Mouse (Mus musculus) MEL (cell line): ENCODE measurements around the gene Zcchc24. TPM values are rescaled to one million over a fixed set of nuclear protein-coding genes. Genes with fewer than 3 reads are reported as not detected.
A peak's percentile ranks its signal among the peaks of the same experiment; 100 is the strongest.

Experiments used
- DNase-seq: peaks from one replicate; pipeline ENCODE4 v3.0.0; 2011; ENCODE audit warnings: low read depth, low spot score
- H3K27ac ChIP-seq: 2 replicates; pipeline ENCODE4 v1.5.1; 2012; ENCODE audit warnings: low read depth, mild to moderate bottlenecking, control low read depth, low read length, moderate library complexity; ENCODE audit not compliant: control insufficient read depth
- H3K27me3 ChIP-seq, 2 experiments: fragments of 150-350 bp in 1 of 2; sonication (generic) in 1 of 2; 2 replicates each; pipeline ENCODE4 v1.6.1; 2012; ENCODE audit warnings: low read length in 2 of 2, mild to moderate bottlenecking in 2 of 2, improper control_type of control experiment in 1 of 2, moderate library complexity in 1 of 2; ENCODE audit not compliant: insufficient read depth in 2 of 2, control insufficient read depth in 1 of 2
- H3K36me3 ChIP-seq, 2 experiments: 2 replicates each; pipeline ENCODE4 v1.6.1; 2012 to 2014; ENCODE audit warnings: low read length in 2 of 2, improper control_type of control experiment in 1 of 2, inconsistent platforms in 1 of 2, mild to moderate bottlenecking in 1 of 2; ENCODE audit not compliant: insufficient read depth in 2 of 2, control insufficient read depth in 1 of 2
- H3K4me1 ChIP-seq, 2 experiments: fragments of 150-350 bp in 1 of 2; sonication (generic) in 1 of 2; 2 replicates each; pipeline ENCODE4 v1.6.1; 2012; ENCODE audit warnings: low read length in 2 of 2, improper control_type of control experiment in 1 of 2, mild to moderate bottlenecking in 1 of 2; ENCODE audit not compliant: insufficient read depth in 2 of 2, control insufficient read depth in 1 of 2
- H3K4me3 ChIP-seq, 2 experiments: fragments of 150-350 bp in 1 of 2; sonication (generic) in 1 of 2; 2 replicates each; pipeline ENCODE4 v1.5.1; 2012; ENCODE audit warnings: low read depth in 2 of 2, low read length in 2 of 2, mild to moderate bottlenecking in 2 of 2, moderate library complexity in 2 of 2, control low read depth in 1 of 2, improper control_type of control experiment in 1 of 2; ENCODE audit not compliant: control insufficient read depth in 1 of 2, insufficient read depth in 1 of 2
- H3K79me2 ChIP-seq: 2 replicates; pipeline ENCODE4 v1.6.1; 2012; ENCODE audit warnings: mild to moderate bottlenecking, low read length, moderate library complexity; ENCODE audit not compliant: control insufficient read depth, poor library complexity, insufficient read depth
- H3K9ac ChIP-seq: 2 replicates; pipeline ENCODE4 v1.6.1; 2012; ENCODE audit warnings: low read depth, mild to moderate bottlenecking, control low read depth, low read length, moderate library complexity; ENCODE audit not compliant: control insufficient read depth, poor library complexity, severe bottlenecking
- H3K9me3 ChIP-seq: fragments of 150-350 bp; sonication (generic); replicated peaks from 2 replicates; pipeline ENCODE4 v1.6.1; 2012; ENCODE audit warnings: mild to moderate bottlenecking, low read length, improper control_type of control experiment, moderate library complexity; ENCODE audit not compliant: insufficient read depth
- BHLHE40 ChIP-seq: IDR thresholded peaks from 2 replicates; pipeline ENCODE4 v1.6.1; 2012; ENCODE audit warnings: low read depth, mild to moderate bottlenecking, inconsistent platforms, low read length, improper control_type of control experiment, borderline replicate concordance
- CHD2 ChIP-seq: IDR thresholded peaks from 2 replicates; pipeline ENCODE4 v1.6.1; 2011; ENCODE audit warnings: low read length, improper control_type of control experiment
- CTCF ChIP-seq, 3 experiments: IDR thresholded peaks in 2 of 3; conservative IDR thresholded peaks in 1 of 3; 2 replicates each; pipeline ENCODE4 v1.5.1; 2011 to 2012; ENCODE audit warnings: low read length in 3 of 3, low read depth in 2 of 3, mild to moderate bottlenecking in 2 of 3, improper control_type of control experiment in 1 of 3, inconsistent platforms in 1 of 3, mixed read lengths in 1 of 3, moderate library complexity in 1 of 3; ENCODE audit not compliant: control insufficient read depth in 1 of 3, insufficient read depth in 1 of 3, poor library complexity in 1 of 3, severe bottlenecking in 1 of 3
- E2F4 ChIP-seq: IDR thresholded peaks from 2 replicates; pipeline ENCODE4 v1.6.1; 2011; ENCODE audit warnings: low read depth, low read length, improper control_type of control experiment, borderline replicate concordance
- EP300 ChIP-seq, 2 experiments: IDR thresholded peaks; 2 replicates each; pipeline ENCODE4 v1.6.1; 2011; ENCODE audit warnings: improper control_type of control experiment in 2 of 2, low read length in 2 of 2, low read depth in 1 of 2, mild to moderate bottlenecking in 1 of 2
- GABPA ChIP-seq: IDR thresholded peaks from 2 replicates; pipeline ENCODE4 v1.6.1; 2012; ENCODE audit warnings: low read depth, mild to moderate bottlenecking, inconsistent platforms, low read length, improper control_type of control experiment, moderate library complexity
- GATA1 ChIP-seq: IDR thresholded peaks from 2 replicates; pipeline ENCODE4 v1.6.1; 2011; ENCODE audit warnings: low read depth, low read length, improper control_type of control experiment
- HCFC1 ChIP-seq: IDR thresholded peaks from 2 replicates; pipeline ENCODE4 v1.6.1; 2012; ENCODE audit warnings: low read depth, mild to moderate bottlenecking, inconsistent platforms, low read length, improper control_type of control experiment, moderate library complexity
- JUND ChIP-seq: IDR thresholded peaks from 2 replicates; pipeline ENCODE4 v1.6.1; 2011; ENCODE audit warnings: low read depth, mild to moderate bottlenecking, improper control_type of control experiment, low read length
- MAFK ChIP-seq: IDR thresholded peaks from 2 replicates; pipeline ENCODE4 v1.6.1; 2011; ENCODE audit warnings: low read depth, mild to moderate bottlenecking, low read length, improper control_type of control experiment, borderline replicate concordance
- MAX ChIP-seq: IDR thresholded peaks from 2 replicates; pipeline ENCODE4 v1.6.1; 2011; ENCODE audit warnings: low read length, improper control_type of control experiment
- MEF2A ChIP-seq: IDR thresholded peaks from 2 replicates; pipeline ENCODE4 v1.6.1; 2014; ENCODE audit warnings: low read depth, mild to moderate bottlenecking, inconsistent platforms, low read length, improper control_type of control experiment; ENCODE audit not compliant: poor library complexity, insufficient replicate concordance, severe bottlenecking; ENCODE audit errors: extremely low read depth
- MYB ChIP-seq: IDR thresholded peaks from 2 replicates; pipeline ENCODE4 v1.6.1; 2011; ENCODE audit warnings: mild to moderate bottlenecking, low read depth, low read length, improper control_type of control experiment
- MYC ChIP-seq: IDR thresholded peaks from 2 replicates; pipeline ENCODE4 v1.6.1; 2011; ENCODE audit warnings: low read depth, mild to moderate bottlenecking, low read length, improper control_type of control experiment, moderate library complexity
- NELFE ChIP-seq: IDR thresholded peaks from 2 replicates; pipeline ENCODE4 v1.6.1; 2011; ENCODE audit warnings: low read depth, low read length, improper control_type of control experiment
- NRF1 ChIP-seq: IDR thresholded peaks from 2 replicates; pipeline ENCODE4 v1.6.1; 2014; ENCODE audit warnings: low read depth, mild to moderate bottlenecking, inconsistent platforms, low read length, improper control_type of control experiment, moderate library complexity; ENCODE audit not compliant: poor library complexity, insufficient read depth, severe bottlenecking
- POLR2AphosphoS2 ChIP-seq: IDR thresholded peaks from 2 replicates; pipeline ENCODE4 v1.6.1; 2011; ENCODE audit warnings: low read length, improper control_type of control experiment
- SIN3A ChIP-seq: IDR thresholded peaks from 2 replicates; pipeline ENCODE4 v1.6.1; 2012; ENCODE audit warnings: low read length, improper control_type of control experiment, inconsistent platforms
- SMC3 ChIP-seq: IDR thresholded peaks from 2 replicates; pipeline ENCODE4 v1.6.1; 2011; ENCODE audit warnings: low read depth, low read length, improper control_type of control experiment
- TAL1 ChIP-seq: IDR thresholded peaks from 2 replicates; pipeline ENCODE4 v1.6.1; 2012; ENCODE audit warnings: mild to moderate bottlenecking, inconsistent platforms, low read length, moderate library complexity, mixed read lengths
- UBTF ChIP-seq: IDR thresholded peaks from 2 replicates; pipeline ENCODE4 v1.6.1; 2012; ENCODE audit warnings: low read depth, mild to moderate bottlenecking, inconsistent platforms, low read length, improper control_type of control experiment, moderate library complexity, borderline replicate concordance; ENCODE audit not compliant: insufficient read depth
- USF1 ChIP-seq: IDR thresholded peaks from 2 replicates; pipeline ENCODE4 v1.6.1; 2014; ENCODE audit warnings: low read depth, mild to moderate bottlenecking, inconsistent platforms, low read length, improper control_type of control experiment, moderate library complexity
- ZC3H11A ChIP-seq: IDR thresholded peaks from 2 replicates; pipeline ENCODE4 v1.6.1; 2012; ENCODE audit warnings: low read depth, mild to moderate bottlenecking, inconsistent platforms, low read length, improper control_type of control experiment
- ZKSCAN1 ChIP-seq: IDR thresholded peaks from 2 replicates; pipeline ENCODE4 v1.6.1; 2012; ENCODE audit warnings: low read depth, mild to moderate bottlenecking, inconsistent platforms, low read length, improper control_type of control experiment, moderate library complexity
- ZNF384 ChIP-seq: IDR thresholded peaks from 2 replicates; pipeline ENCODE4 v1.6.1; 2012; ENCODE audit warnings: low read depth, mild to moderate bottlenecking, inconsistent platforms, low read length, improper control_type of control experiment
- polyA plus RNA-seq, 2 experiments: library from polyadenylated mRNA; stranded (reverse) in 1 of 2; unstranded in 1 of 2; fragments of >175 nt in 1 of 2; fragments of >200 nt in 1 of 2; gene quantifications; 2 replicates each; pipeline versions ENCODE4 v1.2.1 to v1.2.4; 2012; ENCODE audit warnings: low replicate concordance in 2 of 2, low read depth in 1 of 2; ENCODE audit not compliant: insufficient read length in 2 of 2, insufficient read depth in 1 of 2, missing spikeins in 1 of 2
- total RNA-seq: library from RNA; depleted of rRNA; stranded (reverse); fragments of 300-350 nt; gene quantifications from 2 replicates; pipeline ENCODE4 v1.2.3, GENCODE M21; 2012

Zcchc24 gene
- total and polyA plus RNA-seq, 3 experiments: 2.3 to 8.7 TPM; not detected in 1

DNA sequence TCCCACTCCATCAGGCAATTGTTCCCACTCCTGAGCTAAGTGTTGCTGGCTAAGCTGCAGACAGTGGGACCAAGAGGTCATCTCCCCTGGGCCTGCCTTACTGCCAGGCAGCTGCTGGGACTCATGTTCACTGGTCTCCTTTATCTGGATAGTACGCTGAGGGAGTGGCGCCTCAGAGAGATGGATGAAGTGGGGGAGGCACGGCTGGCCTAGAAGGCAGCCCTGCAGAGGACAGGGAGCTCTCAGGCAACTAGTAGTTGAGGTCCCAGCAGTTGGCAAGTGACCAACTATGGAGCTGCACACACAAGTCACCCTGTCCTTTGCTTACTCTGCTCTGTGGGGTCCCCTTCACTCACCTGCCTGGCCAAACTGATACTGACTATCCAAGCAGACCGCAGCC lies 58.8 kb downstream of the Zcchc24 start:
- Histone ChIP-seq H3K4me1 (0 out of 4 replicates have a peak, but pooled peaks cover 0 to 6% of the 10 kb centered on the region in 2 experiments), H3K36me3 (no peaks in the 10 kb centered on the region; a peak in 1 of 4 replicates), H3K79me2 (no peaks in the 10 kb centered on the region), H3K9ac (no peak overlapping the region), H3K27ac (no peak overlapping the region), H3K9me3 (no peaks in the 10 kb centered on the region), H3K27me3 (no peaks in the 10 kb centered on the region), H3K4me3 (no peak overlapping the region)
- peak; percentile 55 for DNase-seq
- TF ChIP-seq POLR2AphosphoS2 (no peak), EP300 (IDR thresholded peaks at IDR 0.05; ENCODE audit: low read depth in 1 of 2, low read length in 2 of 2) (peak in 1 of 2 experiments; percentile 27; a peak in 1 of 4 replicates), SMC3 (no peak), MYC (no peak), GABPA (no peak), TAL1 (peak; percentile 39), GATA1 (peak; percentile 14; the same call in 1 of the 2 replicates), MAFK (no peak), CHD2 (no peak)

DNA sequence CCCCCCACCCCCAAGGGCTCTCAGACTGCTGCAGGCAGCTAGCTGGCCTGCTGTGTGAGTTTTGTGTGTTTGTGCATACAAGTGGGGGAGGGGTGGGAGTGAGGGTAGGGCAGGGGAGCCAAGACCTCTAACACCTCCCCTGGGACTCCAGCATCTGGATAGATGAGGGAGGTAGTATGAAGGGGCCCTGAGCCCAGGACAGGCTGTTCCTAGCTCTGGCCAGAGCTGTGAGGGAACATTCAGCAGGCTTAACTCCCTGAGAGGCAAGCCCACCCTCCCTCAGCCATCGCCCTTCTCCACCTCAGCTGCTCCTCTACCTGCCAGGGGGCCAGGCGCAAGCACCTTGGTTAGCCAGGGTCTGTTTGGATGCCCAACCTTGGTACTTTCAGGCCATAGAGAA lies 59.9 kb downstream of the Zcchc24 start:
- Histone ChIP-seq H3K4me3 (no peak overlapping the region), H3K27me3 (no peaks in the 10 kb centered on the region), H3K9ac (no peak overlapping the region), H3K4me1 (0 out of 4 replicates have a peak, but pooled peaks cover 0 to 6% of the 10 kb centered on the region in 2 experiments), H3K36me3 (no peaks in the 10 kb centered on the region; a peak in 1 of 4 replicates), H3K27ac (no peak overlapping the region), H3K9me3 (no peaks in the 10 kb centered on the region), H3K79me2 (no peaks in the 10 kb centered on the region)
- TF ChIP-seq BHLHE40 (no peak), NELFE (no peak), SIN3A (no peak), JUND (no peak), POLR2AphosphoS2 (no peak), ZC3H11A (no peak), MAX (no peak), GABPA (no peak)
- no peak for DNase-seq

DNA sequence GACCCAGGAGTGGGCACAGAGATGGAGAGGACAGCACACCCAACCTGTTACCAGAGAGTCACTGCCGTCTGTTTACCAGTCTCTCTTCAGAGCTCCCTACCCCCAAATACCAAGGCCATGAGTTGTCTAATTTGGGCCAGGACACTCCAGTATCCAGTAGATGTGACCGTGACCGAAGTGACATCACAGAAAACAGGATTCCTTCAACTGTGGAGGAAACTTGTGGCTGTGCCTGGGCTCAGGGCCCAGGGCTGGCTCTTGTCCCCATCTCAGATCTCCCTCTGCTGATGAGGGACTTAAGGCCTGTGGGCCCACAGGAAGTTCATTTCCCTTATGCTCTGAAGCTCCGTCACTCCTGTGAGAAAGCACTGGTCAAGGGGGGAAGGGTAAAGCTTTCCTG lies 60.4 kb downstream of the Zcchc24 start:
- H3K4me3 ChIP-seq: no peak overlapping the region
- H3K9ac ChIP-seq: no peak overlapping the region
- no peak overlapping the region for H3K27ac ChIP-seq
- no peaks in the 10 kb centered on the region; a peak in 1 of 4 replicates for H3K36me3 ChIP-seq
- H3K9me3 ChIP-seq: no peaks in the 10 kb centered on the region
- H3K27me3 ChIP-seq: no peaks in the 10 kb centered on the region
- H3K4me1 ChIP-seq: 0 out of 4 replicates have a peak, but pooled peaks cover 0 to 6% of the 10 kb centered on the region in 2 experiments
- DNase-seq: no peak
- no peaks in the 10 kb centered on the region for H3K79me2 ChIP-seq
- TF ChIP-seq MAFK (no peak), CTCF (IDR thresholded peaks at IDR 0.05 in 2 of 3, conservative IDR thresholded peaks at IDR 0.05 in 1 of 3; ENCODE audit: control insufficient read depth in 1 of 3, insufficient read depth in 1 of 3, low read depth in 2 of 3, low read length in 3 of 3, poor library complexity in 1 of 3, severe bottlenecking in 1 of 3) (no peak), MYB (no peak), SIN3A (no peak), UBTF (no peak), MYC (no peak), ZNF384 (no peak), MAX (no peak), MEF2A (no peak), E2F4 (no peak), POLR2AphosphoS2 (no peak), CHD2 (no peak), ZKSCAN1 (no peak), NRF1 (no peak), HCFC1 (no peak), USF1 (no peak)
